Mouse (Mus musculus) neural tube, embryonic 14.5 days (tissue): ENCODE measurements around the gene Efcab9. TPM values are rescaled to one million over a fixed set of nuclear protein-coding genes. Genes with fewer than 3 reads are reported as not detected.

Experiments used
- ATAC-seq: fragments of 200-750 bp; cut with Nextera tagmentation; 2 replicates; pipeline ENCODE4 v1.8.0; 2017; ENCODE audit warnings: low read depth, mild to moderate bottlenecking, moderate TSS enrichment, moderate library complexity
- H3K27ac ChIP-seq: fragments of 300-500 bp; sonication (generic); 2 replicates; pipeline ENCODE4 v1.5.1; 2014; ENCODE audit warnings: low read depth, mild to moderate bottlenecking, control low read depth, low read length, moderate library complexity, mixed read lengths
- H3K27me3 ChIP-seq: fragments of 300-500 bp; sonication (generic); 2 replicates; pipeline ENCODE4 v1.6.1; 2014; ENCODE audit warnings: low read length; ENCODE audit not compliant: control insufficient read depth, insufficient read depth
- H3K36me3 ChIP-seq: fragments of 300-500 bp; sonication (generic); 2 replicates; pipeline ENCODE4 v1.6.1; 2014; ENCODE audit warnings: low read length, mixed read lengths; ENCODE audit not compliant: control insufficient read depth, insufficient read depth
- H3K4me1 ChIP-seq: fragments of 300-500 bp; sonication (generic); 2 replicates; pipeline ENCODE4 v1.6.1; 2014; ENCODE audit warnings: low read length; ENCODE audit not compliant: control insufficient read depth, insufficient read depth
- H3K4me2 ChIP-seq: fragments of 300-500 bp; sonication (generic); 2 replicates; pipeline ENCODE4 v1.6.1; 2014; ENCODE audit warnings: mild to moderate bottlenecking, low read depth, low read length, control low read depth
- H3K4me3 ChIP-seq: fragments of 300-500 bp; sonication (generic); 2 replicates; pipeline ENCODE4 v1.5.1; 2014; ENCODE audit warnings: low read depth, low read length, control low read depth, mixed read lengths
- H3K9ac ChIP-seq: fragments of 300-500 bp; sonication (generic); replicated peaks from 2 replicates; pipeline ENCODE4 v1.6.1; 2014; ENCODE audit warnings: low read depth, mild to moderate bottlenecking, control low read depth, low read length, mixed read lengths
- H3K9me3 ChIP-seq: fragments of 300-500 bp; sonication (generic); 2 replicates; pipeline ENCODE4 v1.6.1; 2016; ENCODE audit warnings: low read length; ENCODE audit not compliant: control insufficient read depth
- WGBS: fragments of 180-500 bp; shearing (Covaris S2); extraction: QIAGEN DNeasy Blood & Tissue Kit; methylation state at CpG from one replicate; pipeline ENCODE4 v1.1.7; 2014; 5-methylcytosine and 5-hydroxymethylcytosine counted together
- polyA plus RNA-seq: library from polyadenylated mRNA; unstranded; fragments of >200 nt; fragmentation: Nextera tagmentation; extraction: Ambion mirVana; gene quantifications from 2 replicates; pipeline ENCODE4 v1.2.1, GENCODE M21; 2014

Gene Efcab9
- polyA plus RNA-seq, 1 experiment from 2014 or later, result not detected

- no peak for ATAC-seq
- H3K36me3 ChIP-seq, result no peaks in the 10 kb centered on the region
- H3K4me3 ChIP-seq, result no peak overlapping the region
- H3K27ac ChIP-seq, result no peak overlapping the region
- no peak overlapping the region for H3K9ac ChIP-seq
- peaks cover 12% of the 10 kb centered on the region for H3K4me1 ChIP-seq
- WGBS, result 93% methylated on average over 4 of the region's 4 CpGs
- H3K4me2 ChIP-seq, result no peak overlapping the region
- no peaks in the 10 kb centered on the region for H3K9me3 ChIP-seq
- H3K27me3 ChIP-seq, result no peaks in the 10 kb centered on the region
Observed at GRCm38 (mm10) chr11:32535646-32536045, 3.8 kb upstream of the Efcab9 start.

- Histone ChIP-seq H3K27ac (no peak overlapping the region), H3K4me1 (peaks cover 12% of the 10 kb centered on the region), H3K4me3 (peak overlapping the region; percentile 61; the same call in 1 of the 2 replicates), H3K9ac (no peak overlapping the region), H3K36me3 (no peaks in the 10 kb centered on the region), H3K9me3 (no peaks in the 10 kb centered on the region), H3K27me3 (no peaks in the 10 kb centered on the region), H3K4me2 (peak overlapping the region; percentile 98; the same call in 1 of the 2 replicates)
- WGBS, result 82% methylated on average over 7 of the region's 7 CpGs
- no peak for ATAC-seq
Observed at GRCm38 (mm10) chr11:32534453-32535075, 2.7 kb upstream of the Efcab9 start.

- ATAC-seq, result peak; percentile 45
- H3K4me3 ChIP-seq, result peak overlapping the region; percentile 61
- no peaks in the 10 kb centered on the region for H3K27me3 ChIP-seq
- H3K4me1 ChIP-seq, result peaks cover 12% of the 10 kb centered on the region
- WGBS, result 1% methylated on average over 24 of the region's 24 CpGs
- no peaks in the 10 kb centered on the region for H3K36me3 ChIP-seq
- H3K27ac ChIP-seq, result no peak overlapping the region
- H3K9me3 ChIP-seq, result no peaks in the 10 kb centered on the region
- H3K4me2 ChIP-seq, result peak overlapping the region; percentile 98
- H3K9ac ChIP-seq, result peak overlapping the region; percentile 65
Observed at GRCm38 (mm10) chr11:32533482-32534261, 1.8 kb upstream of the Efcab9 start.

- H3K27ac ChIP-seq, result no peak within 1 kb of the TSS
- H3K9me3 ChIP-seq, result no peaks in the 10 kb centered on the region
- peak within 1 kb of the TSS; percentile 98 for H3K4me2 ChIP-seq
- H3K9ac ChIP-seq, result peak within 1 kb of the TSS; percentile 65
- under 1% methylated on average over 62 of the region's 82 CpGs for WGBS
- H3K4me1 ChIP-seq, result peaks cover 8% of the 10 kb centered on the region
- peak; percentile 92 for ATAC-seq
- no peaks in the 10 kb centered on the region for H3K27me3 ChIP-seq
- no peaks in the 10 kb centered on the region for H3K36me3 ChIP-seq
- peak within 1 kb of the TSS; percentile 61 for H3K4me3 ChIP-seq
Observed at GRCm38 (mm10) chr11:32532765-32533481, 1.0 kb upstream of the Efcab9 start, which contains the start of gene Stk10. Gene Stk10 (plus strand): TSS chr11:32533305.

- H3K36me3 ChIP-seq, result no peaks in the 10 kb centered on the region
- H3K4me3 ChIP-seq, result no peak overlapping the region
- H3K9me3 ChIP-seq, result no peaks in the 10 kb centered on the region
- peaks cover 6% of the 10 kb centered on the region for H3K4me1 ChIP-seq
- no peak for ATAC-seq
- H3K27me3 ChIP-seq, result no peaks in the 10 kb centered on the region
- H3K4me2 ChIP-seq, result no peak overlapping the region
- H3K9ac ChIP-seq, result no peak overlapping the region
- WGBS, result 100% methylated on average over 1 of the region's 1 CpGs
- no peak overlapping the region for H3K27ac ChIP-seq
Observed at GRCm38 (mm10) chr11:32530151-32530550, 1.7 kb downstream of the Efcab9 start.

- H3K4me2 ChIP-seq, result no peak overlapping the region
- H3K27ac ChIP-seq, result no peak overlapping the region
- ATAC-seq, result no peak
- no peak overlapping the region for H3K9ac ChIP-seq
- H3K36me3 ChIP-seq, result no peaks in the 10 kb centered on the region
- H3K27me3 ChIP-seq, result no peaks in the 10 kb centered on the region
- WGBS, result 86% methylated on average over 4 of the region's 4 CpGs
- H3K4me1 ChIP-seq, result no peaks in the 10 kb centered on the region
- no peak overlapping the region for H3K4me3 ChIP-seq
- H3K9me3 ChIP-seq, result no peaks in the 10 kb centered on the region
Observed at GRCm38 (mm10) chr11:32527006-32527405, 4.9 kb downstream of the Efcab9 start.

- WGBS, result 93% methylated on average over 11 of the region's 11 CpGs
- H3K27ac ChIP-seq, result no peak overlapping the region
- H3K9me3 ChIP-seq, result no peaks in the 10 kb centered on the region
- no peak overlapping the region for H3K4me3 ChIP-seq
- no peaks in the 10 kb centered on the region for H3K27me3 ChIP-seq
- H3K4me2 ChIP-seq, result no peak overlapping the region
- no peak for ATAC-seq
- no peak overlapping the region for H3K9ac ChIP-seq
- no peaks in the 10 kb centered on the region for H3K4me1 ChIP-seq
- no peaks in the 10 kb centered on the region for H3K36me3 ChIP-seq
Observed at GRCm38 (mm10) chr11:32524122-32524920, 7.6 kb downstream of the Efcab9 start.

- H3K27ac ChIP-seq, result no peak overlapping the region
- no peak overlapping the region for H3K9ac ChIP-seq
- no peaks in the 10 kb centered on the region for H3K9me3 ChIP-seq
- no peak overlapping the region for H3K4me2 ChIP-seq
- ATAC-seq, result no peak
- no peaks in the 10 kb centered on the region for H3K27me3 ChIP-seq
- H3K4me1 ChIP-seq, result no peaks in the 10 kb centered on the region
- H3K36me3 ChIP-seq, result peaks cover 6% of the 10 kb centered on the region; the same call in 1 of the 2 replicates
- 84% methylated on average over 2 of the region's 2 CpGs for WGBS
- no peak overlapping the region for H3K4me3 ChIP-seq
Observed at GRCm38 (mm10) chr11:32521246-32521645, 10.6 kb downstream of the Efcab9 start.
